Mouse (Mus musculus) heart, embryonic 12.5 days (tissue): ENCODE data around the gene Cox10. TPM values are rescaled to one million over a fixed set of nuclear protein-coding genes. Genes with fewer than 3 reads are reported as not detected.

Source experiments
- ATAC-seq: fragments of 200-750 bp; cut with Nextera tagmentation; 2 replicates; pipeline ENCODE4 v1.8.0; 2017; ENCODE audit warnings: moderate TSS enrichment, moderate library complexity; ENCODE audit not compliant: insufficient number of reproducible peaks, low FRiP score
- H3K27ac ChIP-seq: fragments of 300-500 bp; sonication (generic); 2 replicates; pipeline ENCODE4 v1.5.1; 2016; ENCODE audit warnings: mild to moderate bottlenecking, moderate library complexity; ENCODE audit not compliant: poor library complexity, severe bottlenecking
- H3K27me3 ChIP-seq: fragments of 300-500 bp; sonication (generic); replicated peaks from 2 replicates; pipeline ENCODE4 v1.6.1; 2016; ENCODE audit warnings: mild to moderate bottlenecking, moderate library complexity
- H3K36me3 ChIP-seq: fragments of 300-500 bp; sonication (generic); 2 replicates; pipeline ENCODE4 v1.6.1; 2016; ENCODE audit warnings: mild to moderate bottlenecking, moderate library complexity
- H3K4me1 ChIP-seq: fragments of 300-500 bp; sonication (generic); replicated peaks from 2 replicates; pipeline ENCODE4 v1.6.1; 2016; ENCODE audit warnings: mild to moderate bottlenecking
- H3K4me2 ChIP-seq: fragments of 300-500 bp; sonication (generic); 2 replicates; pipeline ENCODE4 v1.6.1; 2016; ENCODE audit warnings: mild to moderate bottlenecking, moderate library complexity
- H3K4me3 ChIP-seq: fragments of 300-500 bp; sonication (generic); 2 replicates; pipeline ENCODE4 v1.5.1; 2016; ENCODE audit warnings: mild to moderate bottlenecking
- H3K9ac ChIP-seq: fragments of 300-500 bp; sonication (generic); 2 replicates; pipeline ENCODE4 v1.6.1; 2016; ENCODE audit warnings: mild to moderate bottlenecking, moderate library complexity
- H3K9me3 ChIP-seq: fragments of 300-500 bp; sonication (generic); replicated peaks from 2 replicates; pipeline ENCODE4 v1.6.1; 2016; ENCODE audit warnings: mild to moderate bottlenecking, moderate library complexity
- WGBS: fragments of 180-500 bp; shearing (Covaris S2); methylation state at CpG from one replicate; pipeline ENCODE4 v1.1.7; 2016; 5-methylcytosine and 5-hydroxymethylcytosine counted together
- polyA plus RNA-seq: library from polyadenylated mRNA; unstranded; fragments of >200 nt; fragmentation: Nextera tagmentation; extraction: Ambion mirVana; gene quantifications from 2 replicates; pipeline ENCODE4 v1.2.1, GENCODE M21; 2016

Gene Cox10
- polyA plus RNA-seq, 1 experiment from 2014 or later = 32.3 TPM

DNA sequence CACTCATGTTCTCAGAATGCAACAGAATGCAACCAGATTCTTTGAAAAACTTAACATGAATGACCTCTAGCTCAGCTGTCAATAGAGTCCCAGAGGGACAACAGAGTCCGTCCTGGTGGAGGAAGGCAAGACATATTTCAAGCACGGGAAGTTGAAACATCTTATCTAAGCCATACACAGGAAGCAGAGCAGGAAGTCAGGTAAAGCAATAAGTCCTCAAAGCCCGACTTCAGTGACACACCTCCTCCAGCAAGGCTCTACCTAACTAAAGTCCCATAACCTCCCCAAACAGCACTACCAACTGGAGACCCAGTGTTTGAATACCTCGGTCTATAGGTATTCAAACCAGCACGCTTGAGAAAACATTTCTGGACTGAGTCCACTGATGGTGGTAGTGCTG lies 6.6 kb upstream of the Cox10 start:
- H3K36me3 ChIP-seq = peaks cover 7% of the 10 kb centered on the region; the same call in 1 of the 2 replicates
- H3K4me3 ChIP-seq = no peak overlapping the region
- no peaks in the 10 kb centered on the region for H3K4me1 ChIP-seq
- H3K9me3 ChIP-seq = no peaks in the 10 kb centered on the region
- no peak for ATAC-seq
- H3K4me2 ChIP-seq = no peak overlapping the region
- no peak overlapping the region for H3K27ac ChIP-seq
- 69% methylated on average over 5 of the region's 5 CpGs for whole genome bisulfite sequencing
- no peak overlapping the region for H3K9ac ChIP-seq
- 0 out of 2 replicates have a peak, but pooled peaks cover 13% of the 10 kb centered on the region for H3K27me3 ChIP-seq

DNA sequence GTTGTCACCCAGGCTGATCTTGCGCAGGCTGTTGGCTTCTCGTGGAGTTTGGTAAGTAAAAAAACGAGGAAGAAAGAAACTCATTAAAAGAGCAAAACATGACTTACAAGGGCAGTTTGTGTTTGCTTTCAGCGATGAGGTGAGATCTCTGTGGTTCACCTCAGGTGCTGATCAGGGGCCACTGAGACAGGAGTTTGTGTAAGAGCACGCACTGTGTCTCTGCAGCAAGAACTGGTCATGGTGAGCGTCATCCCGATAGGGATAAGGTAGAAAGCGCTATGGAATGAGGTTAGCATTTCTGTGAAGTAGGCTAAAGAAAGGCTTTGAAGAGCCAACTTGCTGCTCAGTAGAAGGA lies 436 bp upstream of the Cox10 start:
- H3K36me3 ChIP-seq = peaks cover 7% of the 10 kb centered on the region; the same call in 1 of the 2 replicates
- peak overlapping the region; percentile 94 for H3K27ac ChIP-seq
- 0 out of 2 replicates have a peak, but pooled peaks cover 5% of the 10 kb centered on the region for H3K9me3 ChIP-seq
- H3K27me3 ChIP-seq = no peaks in the 10 kb centered on the region
- peak overlapping the region; percentile 95 for H3K4me3 ChIP-seq
- peak; percentile 71; the same call in 1 of the 2 replicates for ATAC-seq
- peaks cover 6% of the 10 kb centered on the region for H3K4me1 ChIP-seq
- WGBS = under 1% methylated on average over 8 of the region's 8 CpGs
- H3K9ac ChIP-seq = peak overlapping the region; percentile 85
- H3K4me2 ChIP-seq = peak overlapping the region; percentile 84

DNA sequence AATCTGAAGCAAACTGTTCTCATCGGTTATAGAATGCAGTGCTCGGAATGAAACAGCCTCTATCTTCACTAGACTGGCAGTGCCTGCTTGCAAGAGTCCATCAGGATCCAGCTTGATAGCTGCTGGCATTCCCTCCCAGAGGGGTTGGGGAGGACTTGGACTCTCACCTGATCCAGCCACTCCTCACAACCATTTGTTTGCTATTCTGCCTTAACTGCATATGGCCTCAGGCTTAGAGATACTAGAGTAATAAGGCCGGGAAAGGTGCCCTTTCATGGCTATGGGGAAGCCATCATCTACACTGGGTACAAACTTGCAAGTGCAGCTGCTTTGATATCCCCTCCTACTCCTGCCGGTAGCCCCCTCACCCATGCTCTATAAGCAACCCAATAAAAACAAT lies 3.1 kb downstream of the Cox10 start:
- WGBS = 89% methylated on average over 4 of the region's 4 CpGs
- ATAC-seq = no peak
- H3K9me3 ChIP-seq = 0 out of 2 replicates have a peak, but pooled peaks cover 5% of the 10 kb centered on the region
- no peak overlapping the region for H3K9ac ChIP-seq
- no peak overlapping the region for H3K4me3 ChIP-seq
- peaks cover 15% of the 10 kb centered on the region for H3K36me3 ChIP-seq
- H3K27ac ChIP-seq = no peak overlapping the region
- H3K4me2 ChIP-seq = no peak overlapping the region
- peaks cover 13% of the 10 kb centered on the region for H3K4me1 ChIP-seq
- 0 out of 2 replicates have a peak, but pooled peaks cover 7% of the 10 kb centered on the region for H3K27me3 ChIP-seq

DNA sequence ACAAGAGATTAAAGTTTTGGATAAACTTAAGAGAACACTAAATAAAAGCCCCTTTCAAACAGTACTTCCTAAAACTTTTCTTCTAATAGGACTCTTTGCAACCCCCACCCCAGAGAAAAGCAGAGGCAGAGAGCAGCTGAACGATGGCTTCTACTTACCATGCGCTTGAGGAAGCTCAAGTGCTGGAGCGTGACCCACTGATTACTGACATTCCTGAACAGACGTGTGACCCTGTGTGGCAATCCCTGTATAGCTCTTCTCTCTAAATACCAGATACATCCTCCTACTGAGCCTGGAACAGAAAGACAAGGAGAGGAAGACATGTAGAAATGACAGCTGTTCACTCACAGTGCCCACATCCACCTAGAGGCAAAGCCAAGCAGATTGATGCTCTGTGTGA lies 5.9 kb downstream of the Cox10 start:
- Histone ChIP-seq H3K4me3 (no peak overlapping the region), H3K9me3 (0 out of 2 replicates have a peak, but pooled peaks cover 5% of the 10 kb centered on the region), H3K9ac (no peak overlapping the region), H3K27ac (no peak overlapping the region), H3K36me3 (peaks cover 34% of the 10 kb centered on the region), H3K4me1 (peaks cover 12% of the 10 kb centered on the region), H3K4me2 (no peak overlapping the region), H3K27me3 (peaks cover 19% of the 10 kb centered on the region)
- WGBS = 42% methylated on average over 4 of the region's 4 CpGs
- no peak for ATAC-seq

DNA sequence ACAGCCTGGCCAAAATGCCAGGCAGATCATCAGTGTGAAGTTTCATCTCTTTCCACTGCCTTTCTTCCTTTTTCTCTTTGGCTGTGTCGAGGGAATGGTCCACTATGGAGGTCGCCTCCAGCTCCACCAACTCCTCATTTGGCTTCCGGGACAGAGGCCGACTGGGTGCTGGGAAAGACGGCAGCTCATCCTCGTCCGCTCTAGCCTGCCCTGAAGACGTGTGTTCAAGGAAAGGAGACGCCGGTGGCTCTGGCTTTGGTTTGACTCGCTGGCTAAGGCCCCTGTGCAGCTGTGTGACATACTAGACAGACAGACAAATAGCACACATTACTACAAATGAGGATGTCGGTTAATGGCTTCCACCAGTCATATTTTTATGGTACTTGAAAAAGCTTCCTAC lies 7.7 kb downstream of the Cox10 start:
- Histone ChIP-seq H3K9me3 (0 out of 2 replicates have a peak, but pooled peaks cover 5% of the 10 kb centered on the region), H3K9ac (no peak overlapping the region), H3K4me1 (peaks cover 7% of the 10 kb centered on the region; the same call in 1 of the 2 replicates), H3K36me3 (peaks cover 47% of the 10 kb centered on the region), H3K4me3 (no peak overlapping the region), H3K27me3 (peaks cover 21% of the 10 kb centered on the region), H3K4me2 (no peak overlapping the region), H3K27ac (no peak overlapping the region)
- 95% methylated on average over 12 of the region's 12 CpGs for WGBS
- ATAC-seq = no peak

DNA sequence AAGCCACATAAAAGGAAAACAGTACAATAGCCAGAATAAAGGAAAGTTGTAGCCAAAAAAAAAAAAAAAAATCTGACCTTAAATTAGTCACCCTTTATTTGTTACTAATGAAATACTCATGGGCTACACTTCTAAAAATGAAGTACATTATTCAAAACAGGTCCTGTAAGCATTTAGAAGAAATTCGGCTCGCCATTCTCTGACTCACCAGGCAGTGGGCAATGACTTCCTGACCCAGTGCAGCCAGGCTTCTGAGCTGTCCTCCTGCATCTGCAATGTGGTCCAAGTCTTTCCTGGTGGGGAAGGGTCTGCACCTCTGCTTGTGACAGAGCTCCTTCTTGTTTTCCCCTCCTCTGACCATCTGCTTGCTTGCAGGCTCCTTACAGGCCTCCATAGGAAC lies 13.3 kb downstream of the Cox10 start:
- H3K4me3 ChIP-seq = no peak overlapping the region
- peaks cover 16% of the 10 kb centered on the region for H3K27me3 ChIP-seq
- H3K4me1 ChIP-seq = no peaks in the 10 kb centered on the region
- H3K4me2 ChIP-seq = no peak overlapping the region
- 81% methylated on average over 2 of the region's 2 CpGs for WGBS
- no peaks in the 10 kb centered on the region for H3K9me3 ChIP-seq
- H3K27ac ChIP-seq = no peak overlapping the region
- H3K36me3 ChIP-seq = peaks cover 44% of the 10 kb centered on the region
- no peak overlapping the region for H3K9ac ChIP-seq
- ATAC-seq = no peak

DNA sequence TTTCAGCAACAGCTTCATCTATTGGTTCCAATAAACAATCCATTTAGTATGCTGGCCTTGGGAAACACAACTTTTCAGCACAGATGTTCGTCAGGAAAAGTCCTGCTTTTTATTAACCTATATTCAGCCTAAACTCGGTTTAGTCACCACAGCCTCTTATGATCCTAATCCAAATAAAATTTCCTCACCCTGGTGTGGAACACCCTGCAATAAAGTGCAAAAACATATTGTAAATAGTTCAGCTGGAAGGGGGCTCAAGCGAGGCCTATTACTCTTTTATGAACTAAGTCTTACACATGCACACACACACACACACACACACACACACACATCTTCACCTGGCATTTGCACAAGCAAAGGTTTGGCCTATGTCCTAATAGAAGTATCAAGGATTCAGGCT lies 16.1 kb downstream of the Cox10 start:
- Histone ChIP-seq H3K4me3 (no peak overlapping the region), H3K27me3 (peaks cover 7% of the 10 kb centered on the region; the same call in 1 of the 2 replicates), H3K4me1 (no peaks in the 10 kb centered on the region), H3K9ac (no peak overlapping the region), H3K9me3 (no peaks in the 10 kb centered on the region), H3K36me3 (peaks cover 48% of the 10 kb centered on the region), H3K27ac (no peak overlapping the region), H3K4me2 (no peak overlapping the region)
- ATAC-seq = no peak
- WGBS = 78% methylated on average over 3 of the region's 3 CpGs

DNA sequence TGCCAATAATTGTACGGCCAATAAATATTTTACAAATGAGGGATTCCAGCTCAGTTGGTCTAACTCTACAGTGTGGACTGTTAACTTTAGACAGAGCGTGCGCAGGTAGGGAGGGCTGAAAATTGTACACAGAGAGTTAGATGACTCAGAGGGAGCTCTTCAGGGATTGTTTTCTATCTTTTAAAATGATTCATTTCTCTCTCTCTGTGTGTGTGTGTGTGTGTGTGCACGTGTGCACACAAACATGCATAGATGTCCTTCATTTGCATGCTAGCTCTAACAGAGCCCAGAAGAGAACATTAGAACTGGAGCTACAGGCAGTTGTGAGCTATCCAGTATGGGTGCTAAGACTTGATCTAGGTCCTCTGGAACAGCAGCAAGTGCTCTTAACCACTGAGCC lies 17.0 kb downstream of the Cox10 start:
- Histone ChIP-seq H3K9me3 (no peaks in the 10 kb centered on the region), H3K27me3 (peaks cover 7% of the 10 kb centered on the region; the same call in 1 of the 2 replicates), H3K4me1 (no peaks in the 10 kb centered on the region), H3K4me2 (no peak overlapping the region), H3K27ac (no peak overlapping the region), H3K9ac (no peak overlapping the region), H3K36me3 (peaks cover 49% of the 10 kb centered on the region), H3K4me3 (no peak overlapping the region)
- 94% methylated on average over 4 of the region's 4 CpGs for WGBS
- ATAC-seq = no peak

DNA sequence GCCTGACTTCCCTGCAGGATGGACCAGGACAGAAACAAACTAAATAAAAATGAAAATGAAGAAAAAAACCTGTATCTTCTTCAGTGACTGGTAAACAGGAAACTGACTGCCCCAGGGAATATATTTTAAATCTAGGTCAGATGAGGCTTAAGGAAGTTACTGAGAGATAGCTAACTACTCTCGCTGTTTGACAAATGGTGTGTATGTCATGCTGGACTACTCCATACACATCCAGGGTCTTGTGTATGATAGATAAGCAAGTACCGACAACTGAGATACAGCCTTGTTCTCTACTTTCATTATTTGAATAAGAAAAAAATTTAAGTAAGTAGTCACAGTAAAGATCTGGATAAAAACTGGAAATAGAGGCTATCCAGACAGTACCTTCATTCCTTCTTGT lies 20.0 kb downstream of the Cox10 start:
- H3K4me3 ChIP-seq = no peak overlapping the region
- no peaks in the 10 kb centered on the region for H3K9me3 ChIP-seq
- no peak overlapping the region for H3K27ac ChIP-seq
- 67% methylated on average over 2 of the region's 2 CpGs for WGBS
- 0 out of 2 replicates have a peak, but pooled peaks cover 6% of the 10 kb centered on the region for H3K4me1 ChIP-seq
- H3K27me3 ChIP-seq = 0 out of 2 replicates have a peak, but pooled peaks cover 3% of the 10 kb centered on the region
- H3K9ac ChIP-seq = no peak overlapping the region
- H3K36me3 ChIP-seq = peaks cover 39% of the 10 kb centered on the region
- ATAC-seq = no peak
- no peak overlapping the region for H3K4me2 ChIP-seq

DNA sequence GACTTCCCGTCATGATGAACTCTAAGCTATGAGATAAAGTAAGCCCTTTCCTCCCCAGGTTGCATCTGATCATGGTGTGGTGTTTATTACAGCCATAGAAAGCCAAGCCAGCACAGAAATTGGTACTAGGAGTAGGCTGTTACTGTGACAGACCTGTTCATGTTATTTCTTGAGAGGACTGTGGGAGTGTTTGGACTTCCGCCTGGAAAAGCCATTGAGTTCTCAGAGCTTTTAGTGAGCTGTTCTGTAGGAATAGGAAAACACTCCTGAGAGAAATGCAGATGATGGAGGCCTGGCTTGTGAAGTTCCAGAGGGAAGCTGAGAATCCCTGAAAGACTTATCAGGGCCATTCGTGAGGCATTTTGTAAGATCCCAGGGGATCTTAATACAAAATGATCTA lies 20.8 kb downstream of the Cox10 start:
- 86% methylated on average over 3 of the region's 3 CpGs for WGBS
- 0 out of 2 replicates have a peak, but pooled peaks cover 3% of the 10 kb centered on the region for H3K27me3 ChIP-seq

DNA sequence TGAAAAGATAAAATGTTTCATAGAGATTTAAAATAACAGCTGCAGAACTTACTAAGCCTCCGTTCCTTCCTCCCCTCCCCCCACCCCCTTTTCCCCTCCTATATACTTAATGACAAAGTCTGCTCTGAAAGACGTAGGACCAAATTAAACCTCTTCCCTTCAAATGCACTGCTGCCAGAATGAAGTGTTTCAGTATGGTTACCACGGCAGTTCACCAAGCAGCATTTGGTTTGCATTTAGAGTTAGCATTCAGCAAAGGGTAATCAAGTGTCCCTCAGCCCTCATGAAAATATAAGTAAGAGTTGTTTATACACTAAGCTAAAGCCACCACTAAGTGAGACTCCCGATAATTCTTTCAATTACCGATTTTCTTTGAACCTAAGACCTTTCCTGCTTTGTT lies 25.9 kb downstream of the Cox10 start:
- H3K9ac ChIP-seq = no peak overlapping the region
- H3K27me3 ChIP-seq = peaks cover 3% of the 10 kb centered on the region; the same call in 1 of the 2 replicates
- H3K4me3 ChIP-seq = no peak overlapping the region
- no peak overlapping the region for H3K4me2 ChIP-seq
- H3K4me1 ChIP-seq = peaks cover 22% of the 10 kb centered on the region
- peaks cover 18% of the 10 kb centered on the region for H3K36me3 ChIP-seq
- H3K27ac ChIP-seq = no peak overlapping the region
- no peaks in the 10 kb centered on the region for H3K9me3 ChIP-seq
- no peak for ATAC-seq
- 86% methylated on average over 5 of the region's 5 CpGs for WGBS

More for the DNA sequence above, 20.8 kb downstream of the Cox10 start:
- Histone ChIP-seq H3K4me1 (0 out of 2 replicates have a peak, but pooled peaks cover 6% of the 10 kb centered on the region), H3K27ac (no peak overlapping the region), H3K36me3 (peaks cover 38% of the 10 kb centered on the region), H3K9me3 (no peaks in the 10 kb centered on the region), H3K4me2 (no peak overlapping the region), H3K9ac (no peak overlapping the region), H3K4me3 (no peak overlapping the region)
- no peak for ATAC-seq
